Mouse (Mus musculus): Measurements from ENCODE around the gene Kcnab3.

Kcnab3 gene

DNA sequence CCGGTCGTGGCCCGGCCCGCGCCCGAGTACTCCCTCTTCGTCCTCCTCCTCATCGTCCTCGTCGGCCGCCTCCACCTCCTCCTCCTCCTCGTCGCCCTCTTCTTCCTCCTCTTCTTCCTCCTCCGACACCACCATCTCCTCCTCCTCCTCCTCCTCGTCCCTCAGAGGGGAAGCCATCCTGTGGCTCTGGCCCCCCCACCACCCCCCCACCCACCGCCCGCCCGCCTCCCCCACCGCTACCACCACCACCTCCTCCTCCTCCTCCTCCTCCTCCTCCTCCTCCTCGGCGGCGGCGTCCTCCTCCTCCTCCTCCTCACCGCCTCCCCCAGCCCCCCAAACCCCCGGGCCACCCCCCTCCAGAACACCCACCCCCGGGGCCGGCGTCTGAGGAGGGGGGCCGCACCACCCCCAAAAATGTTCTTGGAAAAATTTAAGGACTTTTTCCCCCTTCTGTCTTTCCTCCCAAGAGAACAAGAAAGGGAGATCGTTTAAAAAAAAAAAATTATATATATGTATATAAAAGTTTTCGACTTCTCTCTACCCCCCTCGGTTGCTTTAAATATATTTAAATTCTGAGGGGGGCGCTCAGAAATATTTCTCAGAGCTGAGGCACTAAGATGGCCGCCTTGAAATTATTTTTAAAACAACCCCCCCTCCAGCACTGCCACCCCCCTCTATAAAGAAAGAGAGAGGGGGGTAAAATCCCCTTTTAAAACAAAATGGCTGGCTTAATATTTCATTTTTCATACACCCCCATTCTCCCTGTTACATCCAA is 43.3 kb downstream of the Kcnab3 start, which contains the start of gene Chd3:
Gene Chd3, minus strand, starts transcription at position 192 of the 775 bp plus-strand sequence.
- intact Hi-C loops (cut with DNase I), result no loop called here

GRCm38 (mm10) chr11:69369990-69370816 is 44.1 kb downstream of the Kcnab3 start:
- intact Hi-C loops (cut with DNase I), result loop anchor here (5.0 kb wide), 1 partner anchor 38 kb away; no protein-coding TSS in a partner anchor

DNA sequence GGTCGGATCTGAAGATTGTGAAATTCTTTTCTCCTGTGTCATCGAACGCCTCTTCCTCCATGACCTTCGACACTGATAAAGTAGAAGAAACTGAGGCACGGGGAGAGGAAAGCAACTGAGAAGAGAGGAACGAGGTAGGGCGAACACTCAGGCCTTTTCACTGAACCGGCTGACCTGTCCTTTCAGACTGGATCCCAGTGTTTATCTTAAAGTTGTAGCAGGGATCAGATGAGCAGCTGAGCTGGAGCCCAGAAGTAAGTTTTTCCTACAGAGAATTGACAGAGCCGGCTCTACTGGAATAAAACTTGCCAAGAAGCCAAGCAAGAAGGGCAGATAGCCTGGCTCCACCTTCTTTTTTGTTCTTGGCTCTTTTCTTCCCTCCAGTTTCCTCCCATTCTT is 44.8 kb downstream of the Kcnab3 start:
- intact Hi-C loops (cut with DNase I), result loop anchor here (5.0 kb wide), 1 partner anchor 39 kb away; no protein-coding TSS in a partner anchor

DNA sequence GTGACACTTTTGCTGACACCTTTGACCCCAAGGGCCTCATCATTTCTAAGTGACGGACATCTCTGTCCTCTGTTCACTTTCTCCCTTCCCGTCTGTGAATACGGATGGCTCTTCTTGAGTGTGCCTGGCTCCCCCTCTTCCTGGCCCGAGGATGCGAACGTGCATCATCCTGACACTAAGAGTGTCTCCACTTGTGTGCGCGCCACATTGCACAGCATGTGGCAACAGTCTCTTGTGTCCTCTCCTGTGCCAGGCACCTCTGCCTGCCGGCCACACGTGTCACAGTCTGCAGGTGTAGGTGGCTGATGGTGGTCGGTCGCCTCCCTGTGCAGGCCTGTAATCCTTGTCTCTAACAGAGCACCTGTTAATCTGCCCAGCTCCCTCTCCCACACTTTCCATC is 45.5 kb downstream of the Kcnab3 start:
- intact Hi-C loops (cut with DNase I), result loop anchor here (5.0 kb wide), 1 partner anchor 39 kb away; no protein-coding TSS in a partner anchor

DNA sequence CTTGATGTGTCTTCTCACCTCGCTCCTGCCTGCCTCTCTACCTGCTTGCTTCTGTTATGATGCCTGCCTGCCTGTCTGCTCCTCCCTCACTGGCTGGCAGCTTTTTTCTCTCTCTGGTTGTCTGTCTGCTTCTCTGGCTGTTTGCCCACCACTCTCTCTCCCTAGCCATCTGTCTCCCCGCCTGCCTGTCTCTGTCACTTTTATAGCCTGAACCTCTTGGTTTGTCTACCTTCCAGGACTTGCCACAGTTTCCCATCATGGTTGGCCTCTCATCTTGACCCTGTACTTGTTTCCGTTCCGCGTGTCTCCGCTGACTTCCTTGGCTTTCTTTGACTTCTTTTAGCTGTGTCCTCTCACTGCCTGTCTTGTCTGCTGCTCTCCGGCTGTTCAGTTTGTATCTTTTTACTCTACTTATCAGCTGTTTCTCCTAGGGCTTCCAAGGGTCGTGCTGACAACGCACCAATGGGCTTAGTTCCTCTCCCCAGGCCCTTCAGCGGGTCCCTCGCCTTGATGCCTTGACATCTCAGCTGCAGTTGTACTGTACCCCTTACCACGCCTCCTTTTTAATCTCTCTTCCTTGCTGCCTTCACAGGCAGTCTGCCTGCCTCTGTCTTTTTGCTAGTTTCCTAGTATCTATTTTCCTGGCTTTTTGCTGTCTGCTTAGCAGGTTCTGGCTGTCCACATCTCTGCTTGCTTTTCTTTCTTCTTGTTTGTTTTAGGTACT is 46.2 kb downstream of the Kcnab3 start:
- intact Hi-C loops (cut with DNase I), result loop anchor here (5.0 kb wide), 1 partner anchor 40 kb away; no protein-coding TSS in a partner anchor

- intact Hi-C loops (cut with DNase I), result loop anchor here (5.0 kb wide), 1 partner anchor 40 kb away; no protein-coding TSS in a partner anchor
Observed at GRCm38 (mm10) chr11:69372780-69373170, 46.7 kb downstream of the Kcnab3 start.

- intact Hi-C loops (cut with DNase I), result loop anchor here (5.0 kb wide), 1 partner anchor 41 kb away; no protein-coding TSS in a partner anchor
Observed at GRCm38 (mm10) chr11:69373223-69373965, 47.3 kb downstream of the Kcnab3 start.

GRCm38 (mm10) chr11:69375646-69376045 is 49.6 kb downstream of the Kcnab3 start:
- intact Hi-C loops (cut with DNase I), result no loop called here

DNA sequence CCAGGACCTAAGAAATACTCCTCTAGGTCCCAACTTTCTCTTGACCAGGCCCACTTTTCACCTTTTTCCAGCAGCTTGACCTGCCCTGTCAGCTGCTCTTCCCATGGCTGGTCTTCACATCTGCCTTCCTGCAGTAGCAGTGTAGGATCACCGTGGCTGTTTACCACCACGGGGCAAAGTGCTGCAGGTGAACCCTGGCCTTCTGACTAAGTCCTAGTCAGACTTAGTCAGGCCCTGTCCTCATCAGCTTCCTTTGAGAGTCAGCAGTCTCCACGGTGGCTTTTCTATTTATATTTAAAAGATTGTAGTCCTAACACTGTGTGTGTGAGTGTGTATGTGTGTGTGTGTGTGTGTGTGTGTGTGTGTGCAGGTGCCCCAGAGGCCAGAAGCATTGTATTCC is 51.7 kb downstream of the Kcnab3 start:
- intact Hi-C loops (cut with DNase I), result no loop called here

GRCm38 (mm10) chr11:69379600-69379999 is 53.5 kb downstream of the Kcnab3 start:
- intact Hi-C loops (cut with DNase I), result no loop called here

- intact Hi-C loops (cut with DNase I), result no loop called here
Observed at GRCm38 (mm10) chr11:69381356-69381755, 55.3 kb downstream of the Kcnab3 start.

Data from adrenal gland (tissue).